ENCODE assay signal across 8 mouse cellular contexts in the genomic region with DNA sequence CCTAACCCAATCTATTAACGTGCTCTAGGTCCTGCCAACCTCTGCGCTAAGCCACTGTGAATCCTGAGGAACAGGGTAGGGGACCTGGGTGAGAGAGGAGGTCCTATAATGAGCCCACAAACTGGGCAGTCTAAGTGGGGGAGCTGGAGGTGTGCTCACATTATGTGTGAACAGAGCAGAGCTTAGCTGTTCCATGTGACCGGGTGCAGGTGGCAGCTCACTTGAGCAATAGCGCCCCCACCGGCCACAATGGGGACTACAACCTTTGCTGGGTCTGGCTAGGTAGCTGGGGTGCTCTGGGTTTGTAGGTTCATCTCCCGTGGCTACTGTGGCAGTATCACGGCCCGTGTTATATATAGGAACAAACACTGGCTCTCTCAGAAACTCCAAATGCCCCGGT. TPM values are rescaled to one million over a fixed set of nuclear protein-coding genes. Genes with fewer than 3 reads are reported as not detected.
DNase-seq lines count a peak whose midpoint lies in the region.

No protein-coding gene starts in this region.

- peak; percentile 48 for DNase-seq in gastrocnemius, postnatal 10 days
- DNase-seq in gastrocnemius, adult 8-10 months (ENCODE audit: low spot score in 2 of 2): no peak
- peak; percentile 53 for DNase-seq in 416B (ENCODE audit: low read depth)
- peak; percentile 30 for DNase-seq in T-cell, adult 2 months (ENCODE audit: low spot score)
- DNase-seq in liver: peak; percentile 54
- DNase-seq in spleen, postnatal 36 days (ENCODE audit: low spot score in 2 of 2): peak; percentile 9 to 15
- no peak for DNase-seq in urinary bladder, adult 18-20 months (ENCODE audit: low spot score in 2 of 2)
- no peak for DNase-seq in ovary, postnatal 14 days (ENCODE audit: low spot score)

RNA-seq across cellular contexts. Expression of a gene that starts 22.5 kb away (rescaled TPM):
- 1 to 10 TPM in 1 of 2 experiments, not detected in 1; 1.9 TPM for total RNA-seq in gastrocnemius, postnatal 10 days (2021)
- under 1 TPM in 1 of 4 experiments, not detected in 3; 0.90 TPM for total RNA-seq in gastrocnemius, adult 8-10 months (2022)

RNA-seq across cellular contexts. Expression of a gene that starts 48.2 kb away (rescaled TPM):
- under 1 TPM; 0.68 to 0.77 TPM for total RNA-seq in gastrocnemius, postnatal 10 days (2021)
- under 1 TPM; 0.22 to 0.64 (median 0.42) TPM for total RNA-seq in gastrocnemius, adult 8-10 months (2022)

Comparison
In these comparisons a context has a peak if more than half of its experiments do, and no peak if none do; other contexts are left out.
1. DNase-seq: peak in gastrocnemius, postnatal 10 days (single experiment), 416B (single experiment), T-cell, adult 2 months (single experiment), liver (single experiment) and spleen, postnatal 36 days (2 of 2); none in gastrocnemius, adult 8-10 months (0 of 2), urinary bladder, adult 18-20 months (0 of 2) and ovary, postnatal 14 days (single experiment).